Mouse (Mus musculus) MEL (cell line): ENCODE measurements around the gene Gm5678. TPM values are rescaled to one million over a fixed set of nuclear protein-coding genes. Genes with fewer than 3 reads are reported as not detected.

ENCODE experiments used
- DNase-seq: peaks from one replicate; pipeline ENCODE4 v3.0.0; 2011; ENCODE audit warnings: low read depth, low spot score
- H3K27ac ChIP-seq: 2 replicates; pipeline ENCODE4 v1.5.1; 2012; ENCODE audit warnings: low read depth, mild to moderate bottlenecking, control low read depth, low read length, moderate library complexity; ENCODE audit not compliant: control insufficient read depth
- H3K27me3 ChIP-seq, 2 experiments: fragments of 150-350 bp in 1 of 2; sonication (generic) in 1 of 2; 2 replicates each; pipeline ENCODE4 v1.6.1; 2012; ENCODE audit warnings: low read length in 2 of 2, mild to moderate bottlenecking in 2 of 2, improper control_type of control experiment in 1 of 2, moderate library complexity in 1 of 2; ENCODE audit not compliant: insufficient read depth in 2 of 2, control insufficient read depth in 1 of 2
- H3K36me3 ChIP-seq, 2 experiments: 2 replicates each; pipeline ENCODE4 v1.6.1; 2012 to 2014; ENCODE audit warnings: low read length in 2 of 2, improper control_type of control experiment in 1 of 2, inconsistent platforms in 1 of 2, mild to moderate bottlenecking in 1 of 2; ENCODE audit not compliant: insufficient read depth in 2 of 2, control insufficient read depth in 1 of 2
- H3K4me1 ChIP-seq, 2 experiments: fragments of 150-350 bp in 1 of 2; sonication (generic) in 1 of 2; 2 replicates each; pipeline ENCODE4 v1.6.1; 2012; ENCODE audit warnings: low read length in 2 of 2, improper control_type of control experiment in 1 of 2, mild to moderate bottlenecking in 1 of 2; ENCODE audit not compliant: insufficient read depth in 2 of 2, control insufficient read depth in 1 of 2
- H3K4me3 ChIP-seq, 2 experiments: fragments of 150-350 bp in 1 of 2; sonication (generic) in 1 of 2; 2 replicates each; pipeline ENCODE4 v1.5.1; 2012; ENCODE audit warnings: low read depth in 2 of 2, low read length in 2 of 2, mild to moderate bottlenecking in 2 of 2, moderate library complexity in 2 of 2, control low read depth in 1 of 2, improper control_type of control experiment in 1 of 2; ENCODE audit not compliant: control insufficient read depth in 1 of 2, insufficient read depth in 1 of 2
- H3K79me2 ChIP-seq: 2 replicates; pipeline ENCODE4 v1.6.1; 2012; ENCODE audit warnings: mild to moderate bottlenecking, low read length, moderate library complexity; ENCODE audit not compliant: control insufficient read depth, poor library complexity, insufficient read depth
- H3K9ac ChIP-seq: 2 replicates; pipeline ENCODE4 v1.6.1; 2012; ENCODE audit warnings: low read depth, mild to moderate bottlenecking, control low read depth, low read length, moderate library complexity; ENCODE audit not compliant: control insufficient read depth, poor library complexity, severe bottlenecking
- H3K9me3 ChIP-seq: fragments of 150-350 bp; sonication (generic); replicated peaks from 2 replicates; pipeline ENCODE4 v1.6.1; 2012; ENCODE audit warnings: mild to moderate bottlenecking, low read length, improper control_type of control experiment, moderate library complexity; ENCODE audit not compliant: insufficient read depth
- CHD1 ChIP-seq: IDR thresholded peaks from 2 replicates; pipeline ENCODE4 v1.6.1; 2012; ENCODE audit warnings: low read depth, mild to moderate bottlenecking, inconsistent platforms, low read length, improper control_type of control experiment
- CHD2 ChIP-seq: IDR thresholded peaks from 2 replicates; pipeline ENCODE4 v1.6.1; 2011; ENCODE audit warnings: low read length, improper control_type of control experiment
- ELF1 ChIP-seq: IDR thresholded peaks from 2 replicates; pipeline ENCODE4 v1.6.1; 2014; ENCODE audit warnings: low read depth, mild to moderate bottlenecking, inconsistent platforms, low read length, improper control_type of control experiment, moderate library complexity
- EP300 ChIP-seq, 2 experiments: IDR thresholded peaks; 2 replicates each; pipeline ENCODE4 v1.6.1; 2011; ENCODE audit warnings: improper control_type of control experiment in 2 of 2, low read length in 2 of 2, low read depth in 1 of 2, mild to moderate bottlenecking in 1 of 2
- ETS1 ChIP-seq: IDR thresholded peaks from 2 replicates; pipeline ENCODE4 v1.6.1; 2012; ENCODE audit warnings: low read depth, mild to moderate bottlenecking, inconsistent platforms, low read length, improper control_type of control experiment, moderate library complexity
- GATA1 ChIP-seq: IDR thresholded peaks from 2 replicates; pipeline ENCODE4 v1.6.1; 2011; ENCODE audit warnings: low read depth, low read length, improper control_type of control experiment
- MAFK ChIP-seq: IDR thresholded peaks from 2 replicates; pipeline ENCODE4 v1.6.1; 2011; ENCODE audit warnings: low read depth, mild to moderate bottlenecking, low read length, improper control_type of control experiment, borderline replicate concordance
- MAZ ChIP-seq: IDR thresholded peaks from 2 replicates; pipeline ENCODE4 v1.6.1; 2012; ENCODE audit warnings: low read depth, mild to moderate bottlenecking, inconsistent platforms, low read length, improper control_type of control experiment
- MXI1 ChIP-seq: IDR thresholded peaks from 2 replicates; pipeline ENCODE4 v1.6.1; 2011; ENCODE audit warnings: mild to moderate bottlenecking, low read depth, low read length, improper control_type of control experiment
- MYB ChIP-seq: IDR thresholded peaks from 2 replicates; pipeline ENCODE4 v1.6.1; 2011; ENCODE audit warnings: mild to moderate bottlenecking, low read depth, low read length, improper control_type of control experiment
- MYC ChIP-seq: IDR thresholded peaks from 2 replicates; pipeline ENCODE4 v1.6.1; 2011; ENCODE audit warnings: low read depth, mild to moderate bottlenecking, low read length, improper control_type of control experiment, moderate library complexity
- NELFE ChIP-seq: IDR thresholded peaks from 2 replicates; pipeline ENCODE4 v1.6.1; 2011; ENCODE audit warnings: low read depth, low read length, improper control_type of control experiment
- POLR2A ChIP-seq, 2 experiments: IDR thresholded peaks; 2 replicates each; pipeline ENCODE4 v1.6.1; 2011 to 2012; ENCODE audit warnings: low read length in 2 of 2, mild to moderate bottlenecking in 2 of 2, control low read depth in 1 of 2, improper control_type of control experiment in 1 of 2, low read depth in 1 of 2, moderate library complexity in 1 of 2; ENCODE audit not compliant: control insufficient read depth in 1 of 2, insufficient read depth in 1 of 2, poor library complexity in 1 of 2
- POLR2AphosphoS5 ChIP-seq: IDR thresholded peaks from 2 replicates; pipeline ENCODE4 v1.6.1; 2012; ENCODE audit warnings: low read depth, borderline replicate concordance, mild to moderate bottlenecking, inconsistent platforms, low read length, moderate library complexity, mixed read lengths
- SIN3A ChIP-seq: IDR thresholded peaks from 2 replicates; pipeline ENCODE4 v1.6.1; 2012; ENCODE audit warnings: low read length, improper control_type of control experiment, inconsistent platforms
- USF1 ChIP-seq: IDR thresholded peaks from 2 replicates; pipeline ENCODE4 v1.6.1; 2014; ENCODE audit warnings: low read depth, mild to moderate bottlenecking, inconsistent platforms, low read length, improper control_type of control experiment, moderate library complexity
- ZKSCAN1 ChIP-seq: IDR thresholded peaks from 2 replicates; pipeline ENCODE4 v1.6.1; 2012; ENCODE audit warnings: low read depth, mild to moderate bottlenecking, inconsistent platforms, low read length, improper control_type of control experiment, moderate library complexity
- ZMIZ1 ChIP-seq: IDR thresholded peaks from 2 replicates; pipeline ENCODE4 v1.6.1; 2012; ENCODE audit warnings: low read depth, mild to moderate bottlenecking, inconsistent platforms, low read length, improper control_type of control experiment, moderate library complexity
- ZNF384 ChIP-seq: IDR thresholded peaks from 2 replicates; pipeline ENCODE4 v1.6.1; 2012; ENCODE audit warnings: low read depth, mild to moderate bottlenecking, inconsistent platforms, low read length, improper control_type of control experiment
- polyA plus RNA-seq, 2 experiments: library from polyadenylated mRNA; stranded (reverse) in 1 of 2; unstranded in 1 of 2; fragments of >175 nt in 1 of 2; fragments of >200 nt in 1 of 2; gene quantifications; 2 replicates each; pipeline versions ENCODE4 v1.2.1 to v1.2.4; 2012; ENCODE audit warnings: low replicate concordance in 2 of 2, low read depth in 1 of 2; ENCODE audit not compliant: insufficient read length in 2 of 2, insufficient read depth in 1 of 2, missing spikeins in 1 of 2
- total RNA-seq: library from RNA; depleted of rRNA; stranded (reverse); fragments of 300-350 nt; gene quantifications from 2 replicates; pipeline ENCODE4 v1.2.3, GENCODE M21; 2012

Gm5678 gene
- total and polyA plus RNA-seq, 3 experiments: 4.6 TPM; not detected in 2

DNA sequence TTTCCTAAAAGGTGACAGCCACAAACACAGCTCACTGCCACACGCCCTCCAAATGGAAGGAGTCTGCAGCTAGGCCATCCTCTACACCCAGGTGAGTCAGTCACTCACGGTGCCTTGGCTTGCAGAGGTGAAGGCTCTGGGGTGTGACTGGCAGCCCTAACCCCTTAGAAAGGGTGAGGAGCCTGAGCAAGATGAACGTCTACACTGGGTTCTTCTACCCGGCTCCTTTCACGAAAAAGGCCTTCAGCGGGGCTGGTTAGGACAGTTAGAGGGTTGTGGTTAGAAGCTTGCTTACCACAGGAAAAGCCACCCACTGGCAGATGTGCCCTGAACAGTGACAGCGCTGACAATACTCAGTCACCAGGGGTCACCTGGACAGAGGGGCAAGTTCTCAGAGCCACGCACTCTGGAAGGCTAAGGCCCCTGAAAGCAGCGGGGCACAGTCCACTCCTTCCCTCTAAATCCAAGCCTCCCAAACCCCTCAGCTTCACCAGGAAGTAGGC, 42.1 kb upstream of the Gm5678 start:
- H3K4me3 ChIP-seq: no peak overlapping the region
- TF ChIP-seq SIN3A: no peak
- TF ChIP-seq USF1: no peak
- TF ChIP-seq EP300 (IDR thresholded peaks at IDR 0.05; ENCODE audit: low read depth in 1 of 2, low read length in 2 of 2): no peak
- no peak for TF ChIP-seq MYC
- no peak for TF ChIP-seq NELFE
- no peak for TF ChIP-seq ZNF384
- no peak for TF ChIP-seq MXI1
- TF ChIP-seq ELF1: no peak
- no peak for TF ChIP-seq CHD2
- no peak for TF ChIP-seq GATA1
- TF ChIP-seq ZMIZ1: no peak
- TF ChIP-seq MAZ: no peak
- no peak overlapping the region for H3K27ac ChIP-seq
- DNase-seq: no peak
- H3K9me3 ChIP-seq: no peaks in the 10 kb centered on the region
- H3K9ac ChIP-seq: no peak overlapping the region
- H3K4me1 ChIP-seq: no peaks in the 10 kb centered on the region
- H3K36me3 ChIP-seq: no peaks in the 10 kb centered on the region
- H3K27me3 ChIP-seq: no peaks in the 10 kb centered on the region
- no peaks in the 10 kb centered on the region for H3K79me2 ChIP-seq

DNA sequence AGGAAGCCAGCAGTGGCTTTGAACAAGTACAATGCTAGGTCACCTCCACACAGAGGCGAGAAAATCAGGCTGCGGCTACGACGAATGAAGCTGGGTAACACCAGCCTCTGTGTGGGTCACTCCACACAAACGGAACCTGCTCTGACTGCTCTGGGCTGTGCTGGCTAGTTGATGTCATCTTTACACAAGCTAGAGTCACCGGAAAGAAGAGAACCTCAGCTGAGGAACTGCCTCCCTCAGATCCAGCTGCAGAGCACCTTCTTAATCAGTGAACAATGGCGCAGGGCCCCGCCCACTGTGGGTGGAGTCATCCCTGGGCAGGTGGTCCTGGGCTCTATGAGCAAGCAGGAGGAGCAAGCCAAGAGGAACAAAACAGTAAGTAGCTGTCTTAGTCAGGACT, 41.5 kb upstream of the Gm5678 start:
- Histone ChIP-seq H3K9me3 (no peaks in the 10 kb centered on the region), H3K4me1 (no peaks in the 10 kb centered on the region), H3K4me3 (no peak overlapping the region), H3K27ac (no peak overlapping the region), H3K27me3 (no peaks in the 10 kb centered on the region), H3K9ac (no peak overlapping the region), H3K36me3 (no peaks in the 10 kb centered on the region), H3K79me2 (no peaks in the 10 kb centered on the region)
- no peak for TF ChIP-seq USF1
- TF ChIP-seq POLR2AphosphoS5: no peak
- no peak for TF ChIP-seq MAFK
- TF ChIP-seq POLR2A (IDR thresholded peaks at IDR 0.05; ENCODE audit: control insufficient read depth in 1 of 2, insufficient read depth in 1 of 2, low read depth in 1 of 2, low read length in 2 of 2, poor library complexity in 1 of 2): no peak
- TF ChIP-seq MYB: no peak
- TF ChIP-seq CHD1: no peak
- no peak for TF ChIP-seq ETS1
- TF ChIP-seq ZKSCAN1: no peak
- no peak for TF ChIP-seq ZMIZ1
- peak; percentile 34 for DNase-seq
